Mouse (Mus musculus) adrenal gland, postnatal 25 days (tissue): ENCODE results near the gene Fbxw25. TPM values are rescaled to one million over a fixed set of nuclear protein-coding genes. Genes with fewer than 3 reads are reported as not detected.
"Not testable (repeated sequence)": the region's sequence is repeated elsewhere in the genome, so short reads cannot be mapped to it uniquely, and the experiment has no call there.

Experiments
- DNase-seq: peaks from one replicate; pipeline ENCODE4 v3.0.0; 2021; ENCODE audit warnings: mixed read lengths
- long read RNA-seq: library from polyadenylated mRNA; stranded (forward); transcript quantifications from one replicate; pipeline ENCODE4 v2.0.0, GENCODE M21; 2021
- total RNA-seq: library from RNA; stranded (reverse); gene quantifications from 2 replicates; pipeline ENCODE4 v1.2.3, GENCODE M21; 2021

Gene Fbxw25
- not detected in 2 replicates for total RNA-seq
- long read RNA-seq, result 0 reads

DNA sequence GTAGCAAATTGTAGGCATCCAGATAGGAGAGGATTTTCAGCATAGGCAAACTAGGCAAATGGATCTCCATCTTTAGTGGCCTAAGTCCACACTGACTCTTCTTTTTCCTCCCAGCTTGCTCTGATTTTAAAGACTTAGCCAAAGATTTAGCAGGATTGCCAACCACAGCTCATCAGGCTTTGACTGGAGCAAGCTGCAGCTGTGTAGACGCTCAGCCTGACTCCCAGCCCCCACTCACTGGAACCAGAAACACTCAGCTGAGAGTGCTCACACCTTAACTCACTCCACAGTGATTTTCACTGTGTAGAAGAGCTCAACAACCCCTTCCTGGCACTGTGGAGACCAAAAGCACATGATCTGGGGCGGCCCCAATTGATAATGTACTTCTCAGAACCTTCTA lies at the start of gene Fbxw25:
TSS of gene Fbxw25 (minus strand) at position 101 of the 400 bp plus-strand sequence.
- DNase-seq, result not testable (repeated sequence)

DNA sequence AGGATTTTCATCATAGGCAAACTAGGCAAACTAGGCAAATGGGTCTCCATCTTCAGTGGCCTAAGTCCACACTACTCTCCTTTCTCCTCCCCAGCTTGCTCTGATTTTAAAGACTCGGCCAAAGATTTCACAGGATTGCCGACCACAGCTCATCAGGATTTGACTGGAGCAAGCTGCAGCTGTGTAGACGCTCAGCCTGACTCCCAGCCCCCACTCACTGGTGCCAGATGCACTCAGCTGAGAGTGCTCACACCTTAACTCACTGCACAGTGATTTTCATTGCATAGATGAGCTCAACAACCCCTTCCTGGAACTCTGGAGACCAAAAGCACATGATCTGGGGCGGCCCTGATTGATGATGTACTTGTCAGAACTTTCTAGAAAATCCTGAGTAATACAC lies 38.1 kb upstream of the Fbxw25 start, which contains the start of gene Fbxw18:
TSS of gene Fbxw18 (minus strand) at position 101 of the 400 bp plus-strand sequence.
- DNase-seq, result not testable (repeated sequence)

DNA sequence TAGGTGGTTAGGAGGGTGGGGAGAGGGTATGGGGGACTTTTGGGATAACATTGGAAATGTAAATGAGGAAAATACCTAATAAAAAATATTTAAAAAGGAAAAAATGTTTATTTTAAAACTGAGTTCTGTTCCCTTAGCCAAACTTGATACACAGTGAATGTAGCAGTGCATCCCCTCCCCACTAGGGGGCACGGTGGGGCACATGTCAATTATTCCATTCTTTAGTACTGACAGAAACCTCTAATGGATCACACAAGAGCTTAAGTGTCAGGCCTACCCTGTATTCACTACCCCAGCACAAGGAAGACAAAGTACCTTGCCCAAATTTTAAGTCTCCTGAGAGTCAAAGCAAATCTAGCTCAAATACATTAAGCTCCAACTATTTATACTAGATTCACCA lies 20.8 kb upstream of the Fbxw25 start:
- peak; percentile 76 for DNase-seq

DNA sequence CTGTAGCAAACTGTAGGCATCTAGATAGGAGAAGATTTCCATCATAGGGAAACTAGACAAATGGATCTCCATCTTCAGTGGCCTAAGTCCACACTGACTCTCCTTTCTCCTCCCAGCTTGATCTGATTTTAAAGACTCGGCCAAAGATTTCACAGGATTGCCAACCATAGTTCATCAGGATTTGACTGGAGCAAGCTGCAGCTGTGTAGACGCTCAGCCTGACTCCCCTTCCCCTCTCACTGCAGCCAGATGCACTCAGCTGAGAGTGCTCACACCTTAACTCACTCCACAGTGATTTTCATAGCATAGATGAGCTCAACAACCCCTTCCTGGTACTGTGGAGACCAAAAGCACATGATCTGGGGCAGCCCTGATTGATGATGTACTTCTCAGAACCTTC lies 38.5 kb downstream of the Fbxw25 start, which contains the start of gene Fbxw24:
TSS of gene Fbxw24 (minus strand) at position 101 of the 400 bp plus-strand sequence.
- not testable (repeated sequence) for DNase-seq

DNA sequence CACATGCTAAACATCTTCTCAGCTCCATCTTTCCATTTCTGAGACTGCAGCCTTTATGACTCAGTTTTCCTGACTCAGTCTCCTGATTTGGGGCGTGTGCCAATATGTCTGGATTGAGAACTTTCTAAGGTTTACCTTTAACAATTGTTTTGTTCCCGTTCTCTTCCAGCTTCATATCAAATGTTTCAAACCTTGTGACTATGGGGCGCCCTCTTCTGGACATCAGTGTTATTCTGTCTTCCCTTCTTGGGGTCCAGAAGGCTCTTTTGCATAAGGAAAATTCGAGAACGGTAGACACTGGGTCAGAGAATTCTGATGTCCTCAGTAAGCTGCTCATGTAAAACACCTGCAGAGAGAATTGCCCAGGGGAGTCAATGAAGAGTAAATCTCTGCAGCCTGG lies 57.6 kb downstream of the Fbxw25 start:
- DNase-seq, result peak; percentile 50

DNA sequence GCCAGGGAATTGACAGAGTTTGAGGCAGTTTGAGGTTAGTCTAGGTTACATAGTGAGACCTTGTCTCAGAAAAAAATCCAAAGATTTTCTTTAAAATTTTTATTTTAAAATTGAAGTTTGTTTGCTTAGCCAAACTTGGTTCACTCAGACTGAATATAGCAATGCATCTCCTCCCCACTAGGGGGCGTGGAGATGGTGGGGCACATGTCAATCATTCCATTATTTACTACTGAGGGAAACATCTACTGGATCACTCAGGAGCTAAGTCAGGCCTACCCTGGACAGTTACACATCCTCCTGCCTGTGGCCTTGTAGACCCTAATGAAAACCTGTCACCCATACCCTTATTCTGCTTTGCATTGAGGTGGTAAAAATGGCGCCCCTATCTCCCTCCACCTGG lies 62.3 kb downstream of the Fbxw25 start:
- not testable (repeated sequence) for DNase-seq

DNA sequence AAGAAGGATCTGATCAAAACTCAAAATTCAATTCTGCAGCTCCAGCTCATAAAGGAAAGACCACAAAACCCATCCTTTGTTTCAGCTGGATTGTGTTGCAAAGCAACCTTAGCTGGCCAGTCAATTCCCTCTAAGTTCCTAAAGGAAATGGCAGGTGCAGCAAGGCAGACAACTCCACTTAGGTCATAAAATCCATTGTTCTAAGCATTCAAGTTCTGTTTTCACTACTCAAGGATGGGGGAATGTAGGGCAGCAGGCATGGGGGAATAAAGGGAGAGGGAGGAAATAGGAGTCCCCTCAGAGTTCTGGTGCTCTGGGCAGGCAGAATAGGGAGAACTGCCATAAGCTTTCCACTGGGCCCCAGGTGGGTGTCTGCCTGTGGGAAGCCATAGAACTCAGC lies 67.2 kb downstream of the Fbxw25 start:
- DNase-seq, result no peak

Other genes with a start within 250 kb of the Fbxw25 start
- not detected in 2 replicates for gene Fbxw16, start 215.5 kb downstream of the Fbxw25 start, total RNA-seq
- not detected in 2 replicates for gene Fbxw19, start 168.8 kb downstream of the Fbxw25 start, total RNA-seq
- gene Fbxw15, start 96.4 kb downstream of the Fbxw25 start, total RNA-seq, result not detected in 2 replicates
- not detected in 2 replicates for gene Fbxw24, start 38.6 kb downstream of the Fbxw25 start, total RNA-seq
- gene Fbxw18, start 38.0 kb upstream of the Fbxw25 start, total RNA-seq, result not detected in 2 replicates
- not detected in 2 replicates for gene Fbxw26, start 81.4 kb upstream of the Fbxw25 start, total RNA-seq
- gene Fbxw27, start 126.0 kb upstream of the Fbxw25 start, total RNA-seq, result not detected in 2 replicates
- 15.5 and 18.3 TPM in 2 replicates for gene Spink8, start 147.6 kb upstream of the Fbxw25 start, total RNA-seq
- 23.1 and 32.1 TPM in 2 replicates for gene Nme6, start 168.1 kb upstream of the Fbxw25 start, total RNA-seq
- not detected in 2 replicates for gene Camp, start 185.0 kb upstream of the Fbxw25 start, total RNA-seq
- gene Cdc25a, start 210.9 kb upstream of the Fbxw25 start, total RNA-seq, result 11.5 and 12.9 TPM in 2 replicates